Mouse (Mus musculus): ENCODE data around the gene 2310003L06Rik. TPM values are rescaled to one million over a fixed set of nuclear protein-coding genes. Genes with fewer than 3 reads are reported as not detected.

Gene 2310003L06Rik
- not detected in 2 replicates for polyA plus RNA-seq (2012)

DNA sequence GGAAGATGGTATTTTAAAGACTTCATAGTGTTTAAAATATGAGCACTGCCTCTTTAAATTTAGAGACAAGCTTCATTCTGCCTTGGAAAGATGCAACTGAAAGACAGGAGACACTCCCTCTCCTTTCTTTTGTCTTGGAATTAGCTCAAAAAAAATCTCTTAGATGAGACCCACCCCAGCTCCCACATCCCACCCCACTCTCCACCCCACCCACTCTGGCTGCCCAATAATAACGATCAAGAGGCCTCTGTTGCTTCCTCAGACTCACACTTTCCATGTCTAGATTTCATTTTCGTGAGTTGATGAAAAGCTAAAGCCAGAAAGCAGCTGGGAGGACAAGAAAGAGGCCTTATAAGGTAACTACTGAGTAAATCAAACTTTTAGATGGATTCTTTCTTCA is at the start of gene 2310003L06Rik, which contains the start of gene Gm28434:
2310003L06Rik (plus strand) TSS at position 259 of the 400 bp plus-strand sequence.
Gm28434 (plus strand) TSS at position 317 of the 400 bp plus-strand sequence.

DNA sequence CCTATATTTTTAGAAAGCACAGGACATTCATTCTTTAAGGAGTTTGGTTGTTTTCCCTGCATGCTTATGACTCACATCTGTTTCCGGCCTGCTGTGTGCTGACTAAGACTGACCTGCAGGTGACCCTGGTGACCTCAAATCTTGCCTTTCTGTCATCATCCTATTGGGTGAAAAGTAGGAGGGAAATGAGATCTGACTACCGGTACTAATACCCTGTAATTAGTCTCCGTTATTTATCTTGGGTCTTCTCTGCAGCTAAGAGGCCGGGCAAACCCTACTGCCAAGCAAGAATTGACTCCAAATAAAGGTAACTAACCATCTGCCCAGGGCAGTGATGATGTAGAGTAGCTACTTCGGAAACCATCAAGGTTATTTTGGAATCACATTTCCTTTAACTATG is 43.9 kb upstream of the 2310003L06Rik start, which contains the start of gene Csn3:
Csn3 (plus strand) TSS at position 208 of the 400 bp plus-strand sequence.

DNA sequence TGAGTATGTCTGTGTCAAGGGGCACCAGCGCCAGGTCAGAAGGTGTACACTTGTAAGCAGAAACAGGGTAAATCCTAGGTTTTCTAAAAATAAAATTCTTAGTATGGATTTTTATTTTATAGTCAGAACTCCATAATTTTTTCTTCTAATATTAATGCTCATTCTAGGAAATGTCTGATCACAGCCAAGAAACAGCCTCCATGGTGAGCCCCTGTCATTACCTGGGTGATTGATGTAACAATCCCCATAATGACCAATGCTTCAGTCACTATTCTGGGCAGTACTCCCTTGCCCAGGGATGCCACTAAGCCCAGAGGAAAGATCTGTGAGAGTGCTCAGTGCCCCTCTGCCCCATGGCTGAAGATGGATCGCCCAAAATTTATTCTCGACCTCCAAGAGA is 9.9 kb downstream of the 2310003L06Rik start, which contains the start of gene Cabs1:
Cabs1 (plus strand) TSS at position 301 of the 400 bp plus-strand sequence.

DNA sequence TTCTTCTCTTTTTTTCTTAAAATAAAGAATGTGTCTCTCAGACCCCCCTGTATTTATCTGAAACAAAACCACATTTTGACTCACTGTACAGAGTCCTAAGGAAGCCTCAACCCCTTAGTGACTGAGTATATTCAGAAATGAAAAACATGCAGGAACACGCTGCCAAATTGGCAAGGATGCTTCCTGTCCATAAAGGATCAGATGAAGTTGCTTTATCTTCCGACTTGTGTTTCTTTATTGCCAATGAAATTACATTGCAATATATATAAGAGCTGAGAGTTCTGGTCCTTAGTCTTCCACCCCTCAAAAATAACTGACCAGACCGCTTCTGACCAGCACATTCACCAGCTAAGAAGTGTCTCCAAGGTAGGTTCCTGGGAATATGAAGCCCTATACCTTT is 33.0 kb downstream of the 2310003L06Rik start, which contains the start of gene Smr3a:
Smr3a (plus strand) TSS at position 301 of the 400 bp plus-strand sequence.

Other genes starting within 250 kb of the 2310003L06Rik start
- gene Csn1s2a, start 194.9 kb upstream of the 2310003L06Rik start, polyA plus RNA-seq (2012), result not detected in 2 replicates
- not detected in 2 replicates for gene Csn1s2b, start 161.4 kb upstream of the 2310003L06Rik start, polyA plus RNA-seq (2012)
- not detected in 2 replicates for gene Prr27, start 143.8 kb upstream of the 2310003L06Rik start, polyA plus RNA-seq (2012)
- not detected in 2 replicates for gene Odam, start 84.4 kb upstream of the 2310003L06Rik start, polyA plus RNA-seq (2012)
- not detected in 2 replicates for gene Csn3, start 43.9 kb upstream of the 2310003L06Rik start, polyA plus RNA-seq (2012)
- gene Gm28434, start 58 bp downstream of the 2310003L06Rik start, polyA plus RNA-seq (2012), result not detected in 2 replicates
- gene Cabs1, start 10.0 kb downstream of the 2310003L06Rik start, polyA plus RNA-seq (2012), result not detected in 2 replicates
- gene Smr3a, start 33.1 kb downstream of the 2310003L06Rik start, polyA plus RNA-seq (2012), result not detected in 2 replicates
- gene Smr2, start 117.1 kb downstream of the 2310003L06Rik start, polyA plus RNA-seq (2012), result not detected in 2 replicates
- not detected in 2 replicates for gene Gm11116, start 142.1 kb downstream of the 2310003L06Rik start, polyA plus RNA-seq (2012)
- not detected in 2 replicates for gene Gm11115, start 184.6 kb downstream of the 2310003L06Rik start, polyA plus RNA-seq (2012)

Data from megakaryocyte-erythroid progenitor cell, adult 5 weeks (primary cell).